Mouse (Mus musculus): ENCODE data around the gene Map4k2. TPM values are rescaled to one million over a fixed set of nuclear protein-coding genes. Genes with fewer than 3 reads are reported as not detected.

Map4k2 gene
- polyA plus RNA-seq, 1 experiment = 10.0 TPM

- no peak overlapping the region for H3ac ChIP-seq (ENCODE audit: control insufficient read depth, insufficient read length)
- no peaks in the 10 kb centered on the region for H3K79me2 ChIP-seq (ENCODE audit: control insufficient read depth, insufficient read depth)
- H3K27me3 ChIP-seq (ENCODE audit: control insufficient read depth, insufficient read depth, insufficient read length) = no peaks in the 10 kb centered on the region
- no peaks in the 10 kb centered on the region for H3K36me3 ChIP-seq (ENCODE audit: control insufficient read depth, insufficient read depth)
- TF ChIP-seq TCF3 (IDR thresholded peaks at IDR 0.05; ENCODE audit: insufficient read length, low read depth) (no peak), MYOG (IDR thresholded peaks at IDR 0.05; ENCODE audit: control insufficient read depth in 1 of 3, insufficient read depth in 1 of 3, insufficient read length in 2 of 3, low read depth in 2 of 3) (no peak), MYOD1 (IDR thresholded peaks at IDR 0.05; ENCODE audit: control insufficient read depth in 1 of 3, insufficient read length in 2 of 3, low read depth in 2 of 3) (no peak), USF1 (IDR thresholded peaks at IDR 0.05; ENCODE audit: low read depth) (no peak), MAX (IDR thresholded peaks at IDR 0.05; ENCODE audit: low read depth) (no peak), REST (IDR thresholded peaks at IDR 0.05; ENCODE audit: insufficient read depth, insufficient read length) (no peak), E2F4 (IDR thresholded peaks at IDR 0.05; ENCODE audit: insufficient read depth) (no peak), SRF (IDR thresholded peaks at IDR 0.05; ENCODE audit: control insufficient read depth, insufficient read length, low read depth) (no peak), CEBPB (IDR thresholded peaks at IDR 0.05; ENCODE audit: insufficient read depth, poor library complexity, severe bottlenecking) (no peak), POLR2A (IDR thresholded peaks at IDR 0.05; ENCODE audit: insufficient read length, low read depth) (no peak), TCF12 (IDR thresholded peaks at IDR 0.05; ENCODE audit: insufficient read depth, poor library complexity, severe bottlenecking) (no peak), POLR2AphosphoS2 (IDR thresholded peaks at IDR 0.05; ENCODE audit: insufficient read length, low read depth) (no peak)
- H3K4me3 ChIP-seq = no peak overlapping the region
- no peak overlapping the region for H3K4me2 ChIP-seq (ENCODE audit: low read depth)
These were observed 16.2 kb upstream of the Map4k2 start for GRCm38 (mm10) chr19:6324751-6325150.

- H3K27me3 ChIP-seq (ENCODE audit: control insufficient read depth, insufficient read depth, insufficient read length) = no peaks in the 10 kb centered on the region
- no peaks in the 10 kb centered on the region for H3K36me3 ChIP-seq (ENCODE audit: control insufficient read depth, insufficient read depth)
- H3ac ChIP-seq (ENCODE audit: control insufficient read depth, insufficient read length) = no peak overlapping the region
- TF ChIP-seq POLR2A (IDR thresholded peaks at IDR 0.05; ENCODE audit: insufficient read length, low read depth) (no peak), REST (IDR thresholded peaks at IDR 0.05; ENCODE audit: insufficient read depth, insufficient read length) (no peak), MAX (IDR thresholded peaks at IDR 0.05; ENCODE audit: low read depth) (no peak), TCF12 (IDR thresholded peaks at IDR 0.05; ENCODE audit: insufficient read depth, poor library complexity, severe bottlenecking) (peak; percentile 82), TCF3 (IDR thresholded peaks at IDR 0.05; ENCODE audit: insufficient read length, low read depth) (peak; percentile 67), MYOG (IDR thresholded peaks at IDR 0.05; ENCODE audit: control insufficient read depth in 1 of 3, insufficient read depth in 1 of 3, insufficient read length in 2 of 3, low read depth in 2 of 3) (peak in 2 of 3 experiments; percentile 91 to 96), POLR2AphosphoS2 (IDR thresholded peaks at IDR 0.05; ENCODE audit: insufficient read length, low read depth) (no peak), SRF (IDR thresholded peaks at IDR 0.05; ENCODE audit: control insufficient read depth, insufficient read length, low read depth) (no peak), CEBPB (IDR thresholded peaks at IDR 0.05; ENCODE audit: insufficient read depth, poor library complexity, severe bottlenecking) (peak; percentile 54; the same call in 1 of the 2 replicates), USF1 (IDR thresholded peaks at IDR 0.05; ENCODE audit: low read depth) (no peak), MYOD1 (IDR thresholded peaks at IDR 0.05; ENCODE audit: control insufficient read depth in 1 of 3, insufficient read length in 2 of 3, low read depth in 2 of 3) (peak; percentile 80 to 96 (median 95)), E2F4 (IDR thresholded peaks at IDR 0.05; ENCODE audit: insufficient read depth) (no peak)
- H3K79me2 ChIP-seq (ENCODE audit: control insufficient read depth, insufficient read depth) = peaks cover 7% of the 10 kb centered on the region
- peak overlapping the region; percentile 89 for H3K4me2 ChIP-seq (ENCODE audit: low read depth)
- H3K4me3 ChIP-seq = peak overlapping the region; percentile 0
These were observed 9.8 kb upstream of the Map4k2 start for GRCm38 (mm10) chr19:6331178-6331577.

- Histone ChIP-seq H3K27me3 (ENCODE audit: control insufficient read depth, insufficient read depth, insufficient read length) (no peaks in the 10 kb centered on the region), H3K36me3 (ENCODE audit: control insufficient read depth, insufficient read depth) (no peaks in the 10 kb centered on the region), H3K79me2 (ENCODE audit: control insufficient read depth, insufficient read depth) (peaks cover 14% of the 10 kb centered on the region), H3K4me2 (ENCODE audit: low read depth) (peak overlapping the region; percentile 89), H3ac (ENCODE audit: control insufficient read depth, insufficient read length) (no peak overlapping the region), H3K4me3 (peak overlapping the region; percentile 0)
- TF ChIP-seq CEBPB (IDR thresholded peaks at IDR 0.05; ENCODE audit: insufficient read depth, poor library complexity, severe bottlenecking) (no peak), TCF3 (IDR thresholded peaks at IDR 0.05; ENCODE audit: insufficient read length, low read depth) (no peak), USF1 (IDR thresholded peaks at IDR 0.05; ENCODE audit: low read depth) (no peak)
These were observed 9.0 kb upstream of the Map4k2 start for GRCm38 (mm10) chr19:6331719-6332516.

DNA sequence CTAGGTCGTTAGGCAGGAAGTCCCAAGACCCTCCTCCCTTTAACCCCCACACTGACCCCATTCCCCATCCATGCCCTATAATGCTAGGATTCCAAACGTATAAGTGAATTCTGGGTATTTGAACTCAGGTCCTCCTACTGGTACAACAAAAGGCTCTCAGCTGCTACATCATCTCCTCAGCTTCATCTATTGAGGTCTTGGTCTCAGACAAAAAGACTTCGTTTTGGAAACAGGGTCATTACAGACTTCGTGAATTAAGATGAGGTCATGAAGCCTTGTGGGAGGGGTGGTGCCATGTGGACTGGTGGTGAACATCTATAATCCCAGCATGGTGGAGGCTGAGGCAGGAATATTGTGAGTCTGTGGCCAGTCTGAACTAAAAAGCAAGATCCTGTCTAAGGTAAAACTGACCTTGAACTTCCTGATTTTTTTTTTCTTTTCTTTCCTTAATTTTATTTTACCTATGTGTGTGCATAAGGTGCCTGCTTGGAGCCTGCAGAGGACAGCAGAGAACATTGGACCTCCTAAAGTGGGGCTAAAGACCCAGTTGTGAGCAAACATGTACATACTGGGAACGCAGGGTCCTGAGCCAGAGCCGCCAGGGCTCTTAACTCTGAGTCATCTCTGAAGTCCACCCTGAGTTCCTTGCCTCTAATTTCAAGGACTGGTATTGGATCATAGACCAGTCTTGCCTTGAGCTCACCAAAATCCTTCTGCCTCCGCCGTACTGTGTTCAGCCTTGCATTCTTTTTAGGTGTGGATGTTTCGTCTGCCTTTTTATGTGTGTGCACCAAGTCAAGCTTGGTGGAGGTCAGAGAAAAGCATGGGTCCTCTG is 7.0 kb upstream of the Map4k2 start:
- Histone ChIP-seq H3K36me3 (ENCODE audit: control insufficient read depth, insufficient read depth) (peaks cover 14% of the 10 kb centered on the region), H3K79me2 (ENCODE audit: control insufficient read depth, insufficient read depth) (peaks cover 16% of the 10 kb centered on the region), H3ac (ENCODE audit: control insufficient read depth, insufficient read length) (no peak overlapping the region), H3K27me3 (ENCODE audit: control insufficient read depth, insufficient read depth, insufficient read length) (no peaks in the 10 kb centered on the region), H3K4me3 (peak overlapping the region; percentile 82), H3K4me2 (ENCODE audit: low read depth) (peak overlapping the region; percentile 95)
- no peak for TF ChIP-seq REST (IDR thresholded peaks at IDR 0.05; ENCODE audit: insufficient read depth, insufficient read length)
- TF ChIP-seq SRF (IDR thresholded peaks at IDR 0.05; ENCODE audit: control insufficient read depth, insufficient read length, low read depth) = no peak
- no peak for TF ChIP-seq CEBPB (IDR thresholded peaks at IDR 0.05; ENCODE audit: insufficient read depth, poor library complexity, severe bottlenecking)
- no peak for TF ChIP-seq MAX (IDR thresholded peaks at IDR 0.05; ENCODE audit: low read depth)
- no peak for TF ChIP-seq POLR2AphosphoS2 (IDR thresholded peaks at IDR 0.05; ENCODE audit: insufficient read length, low read depth)
- TF ChIP-seq TCF12 (IDR thresholded peaks at IDR 0.05; ENCODE audit: insufficient read depth, poor library complexity, severe bottlenecking) = no peak
- no peak for TF ChIP-seq TCF3 (IDR thresholded peaks at IDR 0.05; ENCODE audit: insufficient read length, low read depth)
- no peak for TF ChIP-seq USF1 (IDR thresholded peaks at IDR 0.05; ENCODE audit: low read depth)
- no peak for TF ChIP-seq POLR2A (IDR thresholded peaks at IDR 0.05; ENCODE audit: insufficient read length, low read depth)
- no peak for TF ChIP-seq MYOD1 (IDR thresholded peaks at IDR 0.05; ENCODE audit: control insufficient read depth in 1 of 3, insufficient read length in 2 of 3, low read depth in 2 of 3)
- no peak for TF ChIP-seq MYOG (IDR thresholded peaks at IDR 0.05; ENCODE audit: control insufficient read depth in 1 of 3, insufficient read depth in 1 of 3, insufficient read length in 2 of 3, low read depth in 2 of 3)
- no peak for TF ChIP-seq E2F4 (IDR thresholded peaks at IDR 0.05; ENCODE audit: insufficient read depth)

Data from myocyte (in vitro differentiated cells).